Mouse (Mus musculus) lung, postnatal 0 days (tissue): ENCODE data around the gene Lama1.

ENCODE experiments used
- CTCF ChIP-seq: IDR thresholded peaks from 2 replicates; pipeline ENCODE4 v1.5.1; 2016; ENCODE audit warnings: antibody characterized with exemption, mild to moderate bottlenecking
- EP300 ChIP-seq: IDR thresholded peaks from 2 replicates; pipeline ENCODE4 v1.6.1; 2016; ENCODE audit warnings: antibody characterized with exemption, mild to moderate bottlenecking, control low read depth

- TF ChIP-seq CTCF (no peak), EP300 (no peak)
Observed at GRCm38 (mm10) chr17:67685022-67685743, 11.9 kb upstream of the Lama1 start.
